Mouse (Mus musculus) neural tube, embryonic 15.5 days (tissue): Measurements from ENCODE around the gene Btbd35f6. TPM values are rescaled to one million over a fixed set of nuclear protein-coding genes. Genes with fewer than 3 reads are reported as not detected.
"Not testable (repeated sequence)": the region's sequence is repeated elsewhere in the genome, so short reads cannot be mapped to it uniquely, and the experiment has no call there.

Experiments used
- ATAC-seq: fragments of 200-750 bp; cut with Nextera tagmentation; 2 replicates; pipeline ENCODE4 v1.8.0; 2017; ENCODE audit warnings: mild to moderate bottlenecking, moderate TSS enrichment, moderate library complexity; ENCODE audit not compliant: low FRiP score
- H3K27ac ChIP-seq: fragments of 300-500 bp; sonication (generic); replicated peaks from 2 replicates; pipeline ENCODE4 v1.5.1; 2015; ENCODE audit warnings: mild to moderate bottlenecking, inconsistent platforms
- H3K27me3 ChIP-seq: fragments of 300-500 bp; sonication (generic); replicated peaks from 2 replicates; pipeline ENCODE4 v1.6.1; 2015; ENCODE audit warnings: inconsistent platforms
- H3K36me3 ChIP-seq: fragments of 300-500 bp; sonication (generic); 2 replicates; pipeline ENCODE4 v1.6.1; 2015; ENCODE audit warnings: inconsistent platforms
- H3K4me1 ChIP-seq: fragments of 300-500 bp; sonication (generic); 2 replicates; pipeline ENCODE4 v1.6.1; 2015; ENCODE audit warnings: inconsistent platforms
- H3K4me2 ChIP-seq: fragments of 300-500 bp; sonication (generic); 2 replicates; pipeline ENCODE4 v1.6.1; 2015; ENCODE audit warnings: inconsistent platforms, mild to moderate bottlenecking, moderate library complexity
- H3K4me3 ChIP-seq: fragments of 300-500 bp; sonication (generic); replicated peaks from 2 replicates; pipeline ENCODE4 v1.5.1; 2015; ENCODE audit warnings: mild to moderate bottlenecking, inconsistent platforms
- H3K9ac ChIP-seq: fragments of 300-500 bp; sonication (generic); replicated peaks from 2 replicates; pipeline ENCODE4 v1.6.1; 2015; ENCODE audit warnings: mild to moderate bottlenecking, inconsistent platforms
- H3K9me3 ChIP-seq: fragments of 300-500 bp; sonication (generic); replicated peaks from 2 replicates; pipeline ENCODE4 v1.6.1; 2016; ENCODE audit warnings: inconsistent platforms
- WGBS: fragments of 180-500 bp; shearing (Covaris S2); methylation state at CpG from one replicate; pipeline ENCODE4 v1.1.7; 2015; ENCODE audit warnings: mixed read lengths; 5-methylcytosine and 5-hydroxymethylcytosine counted together
- polyA plus RNA-seq: library from polyadenylated mRNA; unstranded; fragments of >200 nt; fragmentation: Nextera tagmentation; extraction: Ambion mirVana; gene quantifications from 2 replicates; pipeline ENCODE4 v1.2.1, GENCODE M21; 2015

Btbd35f6 gene
- polyA plus RNA-seq: not detected in 2 replicates

DNA sequence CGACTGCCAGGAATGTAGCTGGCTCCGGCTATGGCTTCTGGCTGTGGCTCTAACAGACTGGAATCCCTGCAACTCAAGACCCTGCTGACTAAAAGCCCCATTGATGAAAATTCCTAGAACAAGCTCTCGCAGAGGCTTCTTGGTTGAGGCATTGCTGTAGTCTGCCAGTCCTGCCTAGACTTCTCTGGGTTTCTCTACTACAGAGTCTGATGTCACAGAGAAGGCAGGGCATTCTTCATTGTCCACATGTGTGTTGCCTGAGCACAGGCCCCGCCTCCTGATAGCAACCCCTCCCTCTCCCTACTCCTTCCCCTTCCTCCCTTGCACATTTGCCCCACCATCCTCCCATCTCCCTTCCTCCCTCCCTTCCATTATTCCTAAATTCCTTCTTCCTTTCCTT lies at the start of gene Btbd35f6:
TSS of gene Btbd35f6 (minus strand) at position 101 of the 400 bp plus-strand sequence.
- not testable (repeated sequence) for H3K27ac ChIP-seq, H3K27me3 ChIP-seq, H3K9ac ChIP-seq, ATAC-seq, H3K4me2 ChIP-seq, H3K4me1 ChIP-seq, H3K9me3 ChIP-seq, H3K36me3 ChIP-seq, H3K4me3 ChIP-seq
- WGBS: 72% methylated on average over 2 of the region's 4 CpGs

DNA sequence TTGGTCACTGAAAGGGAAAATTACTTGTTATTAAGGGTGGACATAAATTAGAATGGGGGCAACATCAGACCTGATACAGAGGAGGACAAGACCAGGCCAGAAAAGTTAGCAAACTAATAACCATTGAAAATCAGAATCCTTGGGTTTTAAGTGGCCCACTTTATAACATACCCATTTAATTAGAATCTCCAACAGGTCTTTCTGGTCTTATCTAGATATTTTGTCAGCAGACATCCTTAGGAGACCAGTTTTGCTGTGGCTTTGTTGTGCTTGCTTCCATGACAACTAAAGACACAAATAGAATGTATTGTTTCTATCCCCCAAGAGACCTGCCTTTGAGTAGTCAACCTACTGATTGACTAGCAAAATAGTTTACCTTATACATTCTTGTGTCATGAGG lies 30.4 kb upstream of the Btbd35f6 start, which contains the start of gene Gm21870:
TSS of gene Gm21870 (minus strand) at position 101 of the 400 bp plus-strand sequence.
- not testable (repeated sequence) for H3K9ac ChIP-seq, H3K27me3 ChIP-seq, H3K4me3 ChIP-seq, H3K36me3 ChIP-seq, ATAC-seq, H3K4me1 ChIP-seq, H3K27ac ChIP-seq, H3K4me2 ChIP-seq, H3K9me3 ChIP-seq

DNA sequence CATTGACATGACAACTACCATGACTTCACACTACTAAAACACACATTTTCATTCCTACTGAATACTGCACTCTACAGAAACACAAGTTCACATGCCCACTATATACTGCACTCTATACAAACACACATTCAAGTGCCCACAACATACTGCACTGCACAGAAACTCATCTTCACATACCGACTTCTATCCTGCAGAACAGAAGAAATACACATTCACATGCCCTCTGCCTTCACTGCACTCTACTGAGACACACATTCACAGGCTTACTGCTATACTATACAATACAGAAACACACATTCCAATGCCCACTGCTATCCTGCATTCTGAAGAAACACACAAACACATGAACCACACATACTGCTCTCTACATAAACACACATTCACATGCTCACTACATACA lies 26.1 kb downstream of the Btbd35f6 start:
- not testable (repeated sequence) for H3K4me3 ChIP-seq, H3K4me1 ChIP-seq, ATAC-seq, H3K36me3 ChIP-seq, H3K4me2 ChIP-seq, H3K27ac ChIP-seq, H3K9ac ChIP-seq, H3K27me3 ChIP-seq
- peaks cover 23% of the 10 kb centered on the region for H3K9me3 ChIP-seq
- no CpG with 5 or more reads among the region's 1 CpGs for WGBS

DNA sequence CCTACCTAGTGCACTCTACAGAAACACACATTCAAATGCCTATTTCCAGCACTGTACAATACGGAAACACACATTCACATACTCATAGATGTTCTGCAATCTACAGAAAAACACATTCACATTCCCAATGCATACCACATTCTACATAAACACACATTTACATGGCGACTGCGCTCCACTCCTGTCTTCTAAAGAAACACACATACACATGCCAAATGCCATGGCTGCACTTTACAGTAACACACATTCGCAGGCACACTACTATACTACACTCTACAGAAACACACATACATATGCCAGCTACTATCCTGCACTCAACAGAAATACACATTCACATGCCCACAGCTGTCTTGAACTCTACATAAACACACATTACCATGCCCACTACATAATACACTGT lies 28.1 kb downstream of the Btbd35f6 start:
- H3K9me3 ChIP-seq: peaks cover 23% of the 10 kb centered on the region
- not testable (repeated sequence) for H3K36me3 ChIP-seq, H3K4me2 ChIP-seq, H3K27me3 ChIP-seq, H3K4me1 ChIP-seq, H3K9ac ChIP-seq, ATAC-seq, H3K4me3 ChIP-seq, H3K27ac ChIP-seq
- WGBS: 81% methylated on average over 4 of the region's 4 CpGs

DNA sequence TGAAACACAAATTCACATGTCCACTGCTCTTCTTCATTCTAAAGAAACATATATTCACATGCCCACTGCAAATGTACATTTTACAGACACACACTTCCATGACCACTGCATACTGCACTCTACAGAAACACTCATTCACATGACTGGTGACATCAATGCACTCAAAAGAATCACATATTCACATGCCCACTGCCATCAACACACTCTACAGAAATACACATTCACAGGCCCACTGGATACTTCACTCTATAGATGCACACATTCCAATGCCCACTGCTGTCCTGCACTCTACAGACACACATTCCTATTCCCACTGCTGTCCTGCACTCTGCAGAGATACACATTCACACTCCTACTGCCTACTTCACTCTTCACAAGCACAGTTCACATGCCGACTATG lies 30.0 kb downstream of the Btbd35f6 start:
- no CpG with 5 or more reads among the region's 1 CpGs for WGBS
- not testable (repeated sequence) for H3K4me2 ChIP-seq, H3K36me3 ChIP-seq, ATAC-seq, H3K27ac ChIP-seq, H3K4me1 ChIP-seq, H3K4me3 ChIP-seq, H3K27me3 ChIP-seq, H3K9ac ChIP-seq
- peaks cover 30% of the 10 kb centered on the region for H3K9me3 ChIP-seq

- H3K9me3 ChIP-seq: peaks cover 27% of the 10 kb centered on the region
- not testable (repeated sequence) for ATAC-seq, H3K36me3 ChIP-seq, H3K27me3 ChIP-seq, H3K4me1 ChIP-seq, H3K4me2 ChIP-seq, H3K9ac ChIP-seq, H3K27ac ChIP-seq, H3K4me3 ChIP-seq
- WGBS: 90% methylated on average over 2 of the region's 2 CpGs
Observed at GRCm38 (mm10) chrX:33925420-33925819, 30.9 kb downstream of the Btbd35f6 start.

Other genes with a start within 250 kb of the Btbd35f6 start
- gene Gm21870, start 30.3 kb upstream of the Btbd35f6 start, polyA plus RNA-seq: not detected in 2 replicates
- not detected in 2 replicates for gene Btbd35f9, start 205.0 kb upstream of the Btbd35f6 start, polyA plus RNA-seq